Mouse (Mus musculus) neutrophil, adult 5-6 weeks (primary cell): ENCODE results near the gene Tab2. TPM values are rescaled to one million over a fixed set of nuclear protein-coding genes. Genes with fewer than 3 reads are reported as not detected.

Experiments used
- ATAC-seq: fragments of 151-379, 151-347 bp; 2 replicates; pipeline ENCODE4 v1.8.0; 2017; ENCODE audit warnings: mild to moderate bottlenecking, moderate TSS enrichment; ENCODE audit not compliant: insufficient number of reproducible peaks, poor library complexity, low FRiP score, severe bottlenecking; ENCODE audit errors: extremely low read depth
- total RNA-seq: library from RNA; stranded (forward); fragments of 200-1000 nt; gene quantifications from 2 replicates; pipeline ENCODE4 v1.2.3, GENCODE M21; 2017

Tab2 gene
- total RNA-seq, 1 experiment from 2014 or later: 146 TPM

DNA sequence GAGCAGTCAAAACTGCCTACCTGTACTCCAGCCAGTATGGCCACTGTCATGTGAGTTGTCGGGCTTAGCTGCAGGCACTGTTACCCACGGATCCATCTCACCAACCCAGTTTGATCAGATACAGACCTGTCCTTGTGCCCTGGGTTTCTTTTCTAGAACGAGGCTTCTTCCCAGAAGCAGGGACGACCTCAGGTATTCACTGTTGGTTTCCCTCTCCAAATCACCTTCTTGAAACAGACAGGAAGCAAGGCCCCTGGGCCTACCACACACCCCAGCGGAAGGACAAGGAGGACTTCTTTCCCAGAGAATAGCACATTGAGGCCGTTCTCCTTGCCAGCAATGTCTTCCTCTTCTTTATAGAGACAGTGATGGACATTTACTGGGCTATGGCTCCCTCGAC, 95.5 kb downstream of the Tab2 start:
- no peak for ATAC-seq

Other genes with a start within 250 kb of the Tab2 start
- gene Katna1, start 230.2 kb downstream of the Tab2 start, total RNA-seq: 76.2 and 89.4 TPM in 2 replicates
- 88.5 and 92.3 TPM in 2 replicates for gene Ginm1, start 163.4 kb downstream of the Tab2 start, total RNA-seq
- gene Ppil4, start 163.3 kb downstream of the Tab2 start, total RNA-seq: 142 and 146 TPM in 2 replicates
- gene Zc3h12d, start 123.8 kb downstream of the Tab2 start, total RNA-seq: 48.3 and 49.0 TPM in 2 replicates